Mouse (Mus musculus) lung, postnatal 0 days (tissue): ENCODE measurements around the gene Camk1d.

ENCODE experiments used
- CTCF ChIP-seq: IDR thresholded peaks from 2 replicates; pipeline ENCODE4 v1.5.1; 2016; ENCODE audit warnings: antibody characterized with exemption, mild to moderate bottlenecking
- EP300 ChIP-seq: IDR thresholded peaks from 2 replicates; pipeline ENCODE4 v1.6.1; 2016; ENCODE audit warnings: antibody characterized with exemption, mild to moderate bottlenecking, control low read depth

DNA sequence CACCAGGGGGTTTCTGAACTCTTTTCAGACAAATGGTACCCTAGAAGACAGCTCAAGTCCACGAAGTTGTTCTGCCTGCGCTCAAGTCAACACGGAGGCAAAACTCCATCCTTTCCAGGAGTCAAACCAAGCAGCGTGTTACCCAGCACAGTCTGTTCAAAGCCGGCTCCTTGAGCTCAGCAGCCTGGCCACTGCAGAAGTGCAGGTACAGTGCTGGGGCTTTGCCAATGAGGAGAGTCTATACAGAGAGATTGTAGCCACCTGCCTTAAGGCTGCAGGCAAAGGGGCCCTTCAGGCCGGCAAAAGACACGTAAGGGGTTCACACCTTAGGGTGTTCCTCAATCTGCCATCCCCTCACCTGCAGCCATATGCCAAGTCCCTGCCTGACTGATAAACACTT is 2.1 kb downstream of the Camk1d start:
- TF ChIP-seq CTCF = no peak
- TF ChIP-seq EP300 = no peak
